8 mouse cellular contexts compared by ENCODE assay signal in genomic region chrX:103551304-103551703, GRCm38 (mm10).
DNase-seq lines count a peak whose midpoint lies in the region; ATAC-seq lines count a peak whose summit lies in the region.

No protein-coding gene starts in this region.

- H3K27me3 ChIP-seq in kidney, embryonic 14.5 days (ENCODE audit: control insufficient read depth, insufficient read depth, low read length), result no peaks in the 10 kb centered on the region
- H3K27me3 ChIP-seq in embryonic facial prominence, embryonic 14.5 days (replicated peaks; ENCODE audit: control insufficient read depth, insufficient read depth, low read length), result no peaks in the 10 kb centered on the region
- no peaks in the 10 kb centered on the region for H3K27me3 ChIP-seq in limb, embryonic 13.5 days

- H3K9ac ChIP-seq in kidney, embryonic 14.5 days (ENCODE audit: low read depth, low read length), result no peak overlapping the region
- H3K9ac ChIP-seq in embryonic facial prominence, embryonic 14.5 days (ENCODE audit: low read depth, low read length), result no peak overlapping the region
- H3K9ac ChIP-seq in limb, embryonic 13.5 days, result no peak overlapping the region

- no peaks in the 10 kb centered on the region for H3K36me3 ChIP-seq in kidney, embryonic 14.5 days (ENCODE audit: control insufficient read depth, insufficient read depth, low read length)
- no peaks in the 10 kb centered on the region for H3K36me3 ChIP-seq in embryonic facial prominence, embryonic 14.5 days (ENCODE audit: control insufficient read depth, insufficient read depth, low read length)
- H3K36me3 ChIP-seq in limb, embryonic 13.5 days, result no peaks in the 10 kb centered on the region

- peak; percentile 68 for DNase-seq in kidney, adult 18-20 months
- peak; percentile 38 for DNase-seq in embryonic facial prominence, embryonic 14.5 days (ENCODE audit: low spot score)
- DNase-seq in heart, postnatal 36 days, result peak; percentile 26 to 56
- peak; percentile 48 for DNase-seq in yolk sac, embryonic 10.5 days (ENCODE audit: low spot score)
- DNase-seq in thymus, adult 18-20 months, result no peak

- no peaks in the 10 kb centered on the region for H3K9me3 ChIP-seq in kidney, embryonic 14.5 days (ENCODE audit: control insufficient read depth, low read length)
- H3K9me3 ChIP-seq in embryonic facial prominence, embryonic 14.5 days (ENCODE audit: control insufficient read depth, low read length), result no peaks in the 10 kb centered on the region
- no peaks in the 10 kb centered on the region for H3K9me3 ChIP-seq in limb, embryonic 13.5 days

- no peak overlapping the region for H3K4me3 ChIP-seq in kidney, embryonic 14.5 days (ENCODE audit: low read length)
- H3K4me3 ChIP-seq in embryonic facial prominence, embryonic 14.5 days (ENCODE audit: low read depth, low read length), result no peak overlapping the region
- H3K4me3 ChIP-seq in limb, embryonic 13.5 days, result no peak overlapping the region

- no peak for ATAC-seq in kidney, embryonic 14.5 days (ENCODE audit: low FRiP score, low TSS enrichment)
- ATAC-seq in embryonic facial prominence, embryonic 14.5 days (ENCODE audit: low read depth), result no peak
- 0 out of 2 replicates have a peak, but pooled peaks have one; percentile 51 for ATAC-seq in limb, embryonic 13.5 days (ENCODE audit: low FRiP score, low read depth)
- no peak for ATAC-seq in megakaryocyte-erythroid progenitor cell, adult 5-6 weeks (replicated peaks; ENCODE audit: low FRiP score, low TSS enrichment, poor library complexity, severe bottlenecking)

- H3K4me1 ChIP-seq in kidney, embryonic 14.5 days (ENCODE audit: control insufficient read depth, insufficient read depth, low read length), result no peaks in the 10 kb centered on the region
- 0 out of 2 replicates have a peak, but pooled peaks cover 4% of the 10 kb centered on the region for H3K4me1 ChIP-seq in embryonic facial prominence, embryonic 14.5 days (ENCODE audit: control insufficient read depth, insufficient read depth, low read length)
- peaks cover 7% of the 10 kb centered on the region; the same call in 1 of the 2 replicates for H3K4me1 ChIP-seq in limb, embryonic 13.5 days

- no peak overlapping the region for H3K4me2 ChIP-seq in kidney, embryonic 14.5 days (replicated peaks; ENCODE audit: low read depth, low read length)
- H3K4me2 ChIP-seq in embryonic facial prominence, embryonic 14.5 days (ENCODE audit: low read depth, low read length), result no peak overlapping the region
- no peak overlapping the region for H3K4me2 ChIP-seq in limb, embryonic 13.5 days (replicated peaks)

- 91% methylated on average over 14 of the region's 14 CpGs for WGBS in kidney, embryonic 14.5 days
- 75% methylated on average over 14 of the region's 14 CpGs for WGBS in embryonic facial prominence, embryonic 14.5 days
- WGBS in limb, embryonic 13.5 days, result 78% methylated on average over 14 of the region's 14 CpGs

- intact Hi-C loops in heart, postnatal 36 days (cut with DNase I), result no loop called here

- H3K27ac ChIP-seq in kidney, embryonic 14.5 days (ENCODE audit: low read depth, low read length), result no peak overlapping the region
- H3K27ac ChIP-seq in embryonic facial prominence, embryonic 14.5 days (replicated peaks; ENCODE audit: low read depth, low read length), result peak overlapping the region; percentile 39; the same call in 1 of the 2 replicates
- H3K27ac ChIP-seq in limb, embryonic 13.5 days, result no peak overlapping the region

Comparison
In these comparisons a context has a peak if more than half of its experiments do, and no peak if none do; other contexts are left out.
1. DNase-seq: peak in kidney, adult 18-20 months (single experiment), embryonic facial prominence, embryonic 14.5 days (single experiment), heart, postnatal 36 days (2 of 2) and yolk sac, embryonic 10.5 days (single experiment); none in thymus, adult 18-20 months (0 of 2).